Mouse (Mus musculus): ENCODE data around the gene Igf1r. TPM values are rescaled to one million over a fixed set of nuclear protein-coding genes. Genes with fewer than 3 reads are reported as not detected.

Gene Igf1r
- 10 to 100 TPM; 29.4 to 31.0 TPM for total RNA-seq (2021)

DNA sequence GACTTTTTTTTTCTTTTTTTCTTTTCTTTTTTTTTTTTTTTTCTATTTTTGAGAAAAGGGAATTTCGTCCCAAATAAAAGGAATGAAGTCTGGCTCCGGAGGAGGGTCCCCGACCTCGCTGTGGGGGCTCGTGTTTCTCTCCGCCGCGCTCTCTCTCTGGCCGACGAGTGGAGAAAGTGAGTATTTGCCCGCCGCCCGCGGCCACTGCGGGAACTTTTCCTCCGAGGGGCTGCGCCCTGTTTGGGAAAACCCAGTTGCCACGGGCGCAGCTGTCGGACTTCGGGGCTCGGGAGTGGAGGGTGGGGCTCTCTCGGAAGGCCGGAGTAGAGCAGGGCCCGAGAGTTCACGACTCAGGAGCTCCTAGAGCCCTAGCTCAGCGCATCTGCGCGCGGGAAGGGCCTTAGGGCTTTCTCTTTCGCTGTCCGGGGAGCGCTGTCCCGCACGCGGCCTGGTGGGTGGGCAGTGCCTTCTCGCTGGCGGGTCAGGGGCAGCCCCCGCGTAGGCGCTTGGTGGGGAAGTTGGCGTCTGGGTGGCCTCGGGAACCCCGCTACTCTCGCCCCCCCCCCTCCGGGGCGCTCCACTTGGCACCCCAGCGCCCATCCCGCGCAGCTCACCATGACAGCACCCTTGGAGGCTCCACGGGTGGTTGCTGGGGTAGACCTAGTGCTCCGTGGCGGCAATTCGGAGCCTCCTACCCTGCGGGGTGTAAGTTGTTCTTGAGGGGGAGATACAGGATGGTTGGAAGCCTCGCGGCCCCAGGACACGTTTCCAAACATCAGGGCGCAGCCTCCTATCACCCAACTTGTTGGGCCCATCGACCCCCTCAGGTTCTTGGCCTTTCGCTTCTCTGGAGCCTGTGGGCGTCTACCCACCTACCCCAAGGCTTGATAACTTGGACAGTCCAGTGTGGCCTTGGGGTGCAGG is at the start of gene Igf1r:
TSS of gene Igf1r (plus strand) at position 51 of the 924 bp plus-strand sequence.
- peak; percentile 64 to 76 for DNase-seq
- intact Hi-C loops (cut with DNase I), result loop anchor here (5.0 to 10.0 kb wide), 3 partner anchors 119 to 349 kb away; no protein-coding TSS in a partner anchor

DNA sequence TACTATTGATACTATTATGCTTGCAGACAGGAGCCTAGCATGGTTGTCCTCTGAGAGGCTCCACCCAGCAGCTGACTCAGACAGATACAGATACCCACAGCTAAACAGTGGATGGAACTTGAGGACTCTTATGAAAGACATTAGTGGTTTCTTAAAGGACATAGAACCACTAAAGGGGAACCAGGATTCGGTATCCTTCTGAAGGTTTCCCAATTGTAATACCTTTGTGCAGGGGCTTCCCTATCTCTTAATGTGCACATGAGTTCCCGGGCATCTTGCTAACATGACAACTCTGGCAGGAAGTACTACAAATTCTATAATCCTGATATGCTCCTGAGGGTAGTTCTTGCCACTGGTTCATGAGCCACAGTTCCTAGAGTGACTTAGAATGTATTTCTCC is 46.3 kb upstream of the Igf1r start:
- intact Hi-C loops (cut with DNase I), result no loop called here
- no peak for DNase-seq

DNA sequence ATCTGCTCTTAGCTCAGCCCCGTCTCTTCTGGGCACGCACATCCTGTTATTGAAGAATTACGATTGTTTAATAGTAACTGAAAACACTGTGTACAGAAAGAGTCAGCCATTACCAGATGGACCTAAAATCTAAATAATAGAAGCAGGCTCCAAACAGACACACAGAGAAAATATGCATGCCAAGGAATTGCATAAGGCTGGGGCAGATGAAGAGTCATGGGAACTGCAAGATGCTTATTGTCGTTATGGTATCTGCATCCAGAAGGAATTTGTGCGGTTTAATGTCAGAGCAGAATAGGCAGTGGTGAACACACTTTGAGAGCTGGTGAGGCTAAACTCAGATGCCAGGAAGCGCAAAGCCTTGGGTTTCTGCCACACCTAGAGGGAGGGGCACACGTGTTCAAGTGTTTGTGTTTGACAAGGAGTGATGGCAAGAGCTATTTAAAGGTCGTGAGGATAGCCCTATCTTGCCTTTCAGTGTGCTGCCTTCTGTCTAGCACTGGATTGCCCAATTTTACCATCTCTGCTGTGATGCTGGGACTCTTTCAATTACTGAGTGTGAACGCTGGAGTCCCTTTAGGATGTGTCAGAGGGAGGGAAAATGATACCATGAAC is 44.7 kb upstream of the Igf1r start:
- intact Hi-C loops (cut with DNase I), result no loop called here
- peak; percentile 45 to 55 for DNase-seq

DNA sequence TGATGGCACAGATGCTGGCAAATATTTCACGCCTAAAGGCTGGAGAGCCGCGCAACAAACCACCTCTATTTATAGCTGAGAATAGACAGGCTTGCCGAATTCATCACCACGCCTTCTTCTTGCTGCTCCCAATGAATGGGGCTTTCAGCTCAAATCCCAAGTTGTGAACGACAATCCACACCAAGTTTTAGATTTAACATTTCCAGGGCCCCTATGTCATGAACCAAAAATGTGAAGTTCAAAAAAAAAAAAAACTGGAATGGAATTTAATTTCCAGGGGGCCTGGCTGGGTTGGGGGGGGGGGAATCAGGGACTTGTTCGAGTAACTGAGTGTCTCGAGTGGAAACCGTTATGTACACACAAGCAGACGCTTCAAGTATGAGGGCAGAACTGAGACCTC is 42.1 kb upstream of the Igf1r start:
- intact Hi-C loops (cut with DNase I), result no loop called here
- peak; percentile 36 to 46 for DNase-seq

DNA sequence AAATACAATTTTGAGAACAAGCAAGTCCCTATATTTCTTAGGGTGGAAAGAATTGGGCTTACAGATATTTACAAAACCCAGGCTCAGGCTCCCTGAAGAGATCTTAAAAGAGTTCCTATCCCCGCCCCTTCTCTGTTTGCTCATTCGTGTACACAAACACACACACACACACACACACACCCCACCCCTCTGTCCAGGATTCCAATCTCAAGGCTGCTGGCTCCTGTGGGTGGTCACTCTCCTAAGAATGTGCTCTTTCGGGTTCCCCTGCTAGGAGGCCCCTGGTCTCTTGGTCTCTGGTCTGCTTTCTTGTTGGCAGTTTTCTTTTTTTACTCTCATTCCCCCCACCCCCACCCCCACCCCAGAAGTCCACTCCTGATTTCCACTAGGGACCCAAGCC is 41.7 kb upstream of the Igf1r start:
- intact Hi-C loops (cut with DNase I), result no loop called here

DNA sequence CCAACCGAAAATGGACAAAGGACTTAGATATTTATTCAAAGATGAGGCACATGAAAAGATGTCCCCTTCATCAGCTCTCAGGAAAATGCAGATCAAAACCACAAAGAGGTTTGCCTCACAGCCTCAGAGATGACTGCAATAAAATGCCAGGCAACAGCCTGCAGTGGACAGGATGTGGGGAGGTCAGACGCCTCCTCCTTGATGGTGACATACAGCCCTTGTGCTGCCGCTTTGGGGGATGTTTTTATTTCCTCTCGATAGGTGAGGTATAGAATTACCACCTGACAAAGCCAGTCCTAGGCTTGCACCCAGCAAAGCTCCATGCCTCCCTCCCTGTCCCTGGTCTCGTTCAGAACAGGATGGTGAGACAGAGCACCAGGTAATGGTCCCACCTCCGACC is 40.8 kb upstream of the Igf1r start:
- no peak for DNase-seq

More for the DNA sequence above, 41.7 kb upstream of the Igf1r start:
- DNase-seq, result peak; percentile 22 to 28

DNA sequence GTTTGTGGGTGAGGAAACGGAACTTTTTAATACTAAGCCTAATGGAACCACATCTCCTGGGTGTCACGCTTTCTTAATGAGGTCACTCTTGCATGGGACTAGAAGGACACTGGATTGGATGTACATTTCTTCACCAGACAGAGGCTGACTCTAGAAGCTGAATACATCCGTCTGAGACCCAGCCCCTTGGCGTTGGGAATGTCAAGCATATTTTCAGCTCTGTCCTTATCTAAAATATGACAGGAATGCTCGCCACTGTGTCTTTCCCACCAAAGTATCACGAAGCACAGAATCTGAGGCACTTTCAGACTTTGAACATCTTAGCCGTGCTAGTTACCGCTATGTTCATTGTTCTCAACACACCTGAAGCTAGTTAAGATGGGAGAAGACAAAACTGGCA is 35.7 kb upstream of the Igf1r start:
- DNase-seq, result no peak
- intact Hi-C loops (cut with DNase I), result no loop called here

More for the DNA sequence above, 40.8 kb upstream of the Igf1r start:
- intact Hi-C loops (cut with DNase I), result no loop called here

DNA sequence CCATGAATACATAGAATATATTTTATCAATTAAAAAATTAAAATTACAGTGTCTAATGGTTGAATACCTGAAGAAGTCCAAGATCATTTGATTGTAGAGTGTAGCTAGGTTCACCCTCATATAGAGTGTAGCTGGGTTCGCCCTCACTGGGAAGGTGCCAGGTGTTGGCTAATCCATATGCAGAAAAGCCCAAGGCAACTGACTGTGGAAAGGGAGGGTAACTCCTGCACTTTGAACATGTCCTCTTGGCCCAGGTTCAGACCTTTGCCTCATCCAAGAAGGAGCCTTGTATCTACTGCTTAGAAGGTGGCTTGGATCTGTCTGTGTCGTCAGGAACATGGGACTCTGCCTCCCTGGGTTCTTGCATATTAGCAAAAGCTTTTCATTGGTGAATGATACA is 34.9 kb upstream of the Igf1r start:
- no peak for DNase-seq
- intact Hi-C loops (cut with DNase I), result no loop called here

DNA sequence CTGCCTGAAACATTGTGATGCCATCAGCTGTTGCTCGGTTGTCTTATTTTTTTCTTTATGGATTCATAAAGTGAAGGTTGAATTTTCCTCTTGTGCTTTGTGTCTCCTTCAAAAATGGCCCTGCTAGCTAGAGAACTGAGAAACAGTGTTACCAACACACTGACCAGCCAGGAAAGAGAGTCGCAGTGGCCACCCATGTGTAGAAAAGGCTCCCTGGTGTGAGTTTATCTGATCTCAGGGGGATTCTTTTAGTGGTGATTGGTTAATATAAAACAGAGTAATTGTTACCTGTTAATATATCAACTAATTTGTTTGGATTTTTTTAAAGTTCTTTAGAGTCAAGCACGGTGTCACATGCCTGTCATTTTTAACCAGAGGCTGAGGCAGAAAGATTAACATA is 33.2 kb upstream of the Igf1r start:
- intact Hi-C loops (cut with DNase I), result no loop called here
- DNase-seq, result no peak

DNA sequence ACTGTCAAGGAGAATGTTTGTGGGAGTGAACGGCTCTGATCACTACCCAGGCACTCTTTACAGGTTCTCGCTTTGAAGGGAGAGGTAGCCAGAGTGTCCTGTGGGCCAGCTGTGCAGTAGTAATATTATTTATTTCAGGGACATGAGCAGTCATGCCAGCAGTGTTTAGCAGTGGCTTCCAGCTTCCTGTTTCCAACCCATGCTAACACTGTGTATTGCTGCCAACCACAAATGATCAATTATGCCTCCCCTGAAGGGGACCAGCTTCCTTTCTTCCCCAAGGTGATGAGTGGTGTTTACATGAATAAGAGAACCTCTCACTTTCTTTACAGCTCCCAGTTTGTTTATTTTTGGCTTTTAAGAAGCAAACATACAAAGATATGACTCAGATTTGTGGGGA is 28.4 kb upstream of the Igf1r start:
- intact Hi-C loops (cut with DNase I), result no loop called here
- DNase-seq, result no peak

DNA sequence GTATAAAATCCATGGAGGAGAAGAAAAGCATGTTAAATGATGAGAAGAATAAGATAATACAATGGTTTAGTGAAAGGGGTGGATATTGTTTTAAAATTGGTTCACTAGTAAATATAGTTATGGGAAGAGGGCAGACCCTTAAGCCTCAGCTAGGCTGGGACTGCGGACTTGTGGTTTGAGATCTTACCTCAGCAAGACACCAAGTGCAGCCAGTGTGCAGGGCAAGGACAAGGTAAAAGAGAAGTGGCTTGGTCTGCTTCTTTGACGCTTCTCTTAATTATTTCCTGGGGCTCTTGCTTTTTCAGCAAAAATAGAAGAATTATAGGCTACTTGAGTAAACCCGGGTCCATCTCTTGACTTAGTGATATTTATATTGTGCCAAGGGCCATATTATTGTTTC is 22.5 kb upstream of the Igf1r start:
- DNase-seq, result no peak
- intact Hi-C loops (cut with DNase I), result no loop called here

DNA sequence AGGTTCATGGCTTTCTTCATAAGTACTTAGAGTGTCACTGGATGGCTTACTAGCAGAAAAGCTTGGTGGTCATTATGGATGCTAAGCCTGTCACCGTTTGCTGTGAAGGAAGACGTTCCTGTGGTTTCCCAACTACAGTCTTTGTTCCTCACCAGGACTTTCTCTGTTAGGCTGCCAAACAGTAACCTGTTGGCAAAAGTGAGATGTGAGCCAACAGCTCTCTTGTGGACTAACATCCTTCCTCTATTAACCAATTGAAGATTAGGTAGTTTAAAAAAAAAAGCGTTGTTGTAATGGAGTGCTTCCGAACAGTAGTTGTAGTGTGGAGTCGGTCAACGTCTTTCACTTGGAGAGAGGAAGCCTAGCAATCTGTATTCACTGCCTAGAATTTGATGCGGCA is 15.8 kb upstream of the Igf1r start:
- intact Hi-C loops (cut with DNase I), result no loop called here
- DNase-seq, result no peak

DNA sequence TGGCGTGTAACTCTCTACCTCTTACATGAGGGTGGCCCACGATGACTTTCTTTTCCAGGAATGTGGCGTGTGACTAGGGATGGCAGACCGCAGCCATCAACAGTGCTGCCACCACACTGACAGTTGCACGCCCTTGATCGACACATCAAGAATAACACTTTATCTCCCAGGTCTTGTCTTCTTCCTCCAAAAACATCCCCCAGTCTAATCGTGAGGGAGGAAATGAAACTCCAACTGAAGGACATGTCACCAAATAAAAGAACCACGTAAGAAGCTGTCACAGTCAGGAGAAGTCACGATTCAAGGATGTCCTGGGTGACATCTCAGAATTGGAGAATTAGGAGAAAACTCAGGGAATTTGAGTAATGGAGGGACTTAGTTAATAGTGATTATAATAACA is 8.8 kb upstream of the Igf1r start:
- intact Hi-C loops (cut with DNase I), result no loop called here
- no peak for DNase-seq

DNA sequence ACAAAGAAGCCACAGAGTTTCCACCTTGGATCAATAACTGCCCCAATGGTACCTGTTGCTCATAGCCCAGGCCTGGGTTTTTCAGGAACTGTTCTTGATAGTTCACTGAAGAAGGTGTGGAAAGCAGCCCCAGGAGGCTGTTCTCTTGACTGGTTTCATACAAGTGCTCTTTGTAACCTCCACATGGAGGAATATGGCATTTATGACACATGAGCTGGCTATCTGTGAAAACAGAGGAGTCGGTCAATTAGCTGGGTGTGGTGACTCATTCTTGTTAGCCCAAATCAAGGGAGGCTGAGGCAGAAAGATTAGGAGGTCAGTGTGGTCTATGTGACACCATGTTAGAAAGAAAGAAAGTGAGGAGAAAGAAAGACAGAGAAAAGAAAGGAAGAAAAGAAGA is 5.7 kb upstream of the Igf1r start:
- intact Hi-C loops (cut with DNase I), result no loop called here
- DNase-seq, result no peak

DNA sequence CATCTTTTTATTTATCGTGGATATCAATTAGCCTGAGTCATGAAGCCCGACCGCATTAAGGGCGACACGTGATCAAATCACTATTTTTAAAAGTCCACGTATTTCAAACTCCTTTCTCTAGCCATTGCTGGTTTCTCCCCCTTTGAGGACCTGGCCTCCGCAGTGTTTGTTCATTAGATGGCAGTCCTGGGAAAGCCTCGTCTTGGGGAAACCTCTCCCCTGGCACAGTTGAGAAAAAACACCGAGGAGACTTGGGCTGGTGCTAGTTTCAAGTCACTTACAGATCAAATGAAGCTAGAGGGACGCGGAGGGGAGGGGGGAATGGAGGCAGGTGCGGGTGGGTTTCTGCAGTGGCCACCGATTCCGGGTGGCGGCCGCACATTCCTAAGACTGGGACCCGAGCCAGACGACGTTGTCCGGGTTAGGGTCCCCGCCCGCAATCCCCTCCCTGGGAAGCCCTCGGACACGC is 2.2 kb upstream of the Igf1r start:
- intact Hi-C loops (cut with DNase I), result loop anchor here (2.0 to 10.0 kb wide), 4 partner anchors 122 to 352 kb away; no protein-coding TSS in a partner anchor
- DNase-seq, result peak in 1 of 2 experiments; percentile 46

DNA sequence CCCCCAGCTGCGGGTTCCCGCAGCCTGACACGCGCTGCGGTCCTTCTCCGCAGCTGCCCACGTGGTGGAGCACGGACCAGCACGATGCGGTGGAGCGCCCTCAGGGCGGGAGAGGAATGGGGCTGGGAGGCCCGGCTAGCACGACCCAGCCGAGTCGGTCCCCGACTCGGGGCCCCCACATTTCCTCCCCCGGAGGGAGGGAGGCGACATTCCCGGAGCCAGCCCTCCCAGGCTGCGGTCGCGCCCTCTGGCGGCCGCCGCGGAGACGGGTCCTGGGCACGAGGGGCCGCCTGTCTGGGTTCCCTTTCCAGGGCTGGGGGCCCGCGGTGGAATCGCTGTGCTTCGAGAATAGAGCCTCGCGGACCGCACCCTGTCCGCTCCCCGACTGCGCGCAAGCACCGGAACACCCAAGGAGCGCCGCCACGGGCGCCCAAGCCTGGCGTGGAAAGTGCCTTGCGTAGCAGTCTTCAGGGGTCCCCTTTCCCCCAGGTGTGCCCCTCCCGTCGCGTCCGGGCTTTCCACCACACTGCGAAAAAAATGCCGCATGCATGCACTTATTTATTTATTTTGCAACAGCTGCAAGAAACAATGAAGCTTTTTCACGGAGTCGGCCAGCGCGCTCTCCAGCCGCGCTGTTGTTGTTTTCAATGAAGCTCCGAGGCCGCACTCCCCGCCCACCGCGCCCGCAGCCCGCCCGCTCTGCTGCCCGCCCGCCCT is 1.7 kb upstream of the Igf1r start:
- DNase-seq, result peak; percentile 88 to 89
- intact Hi-C loops (cut with DNase I), result loop anchor here (1.0 to 10.0 kb wide), 5 partner anchors 121 to 351 kb away; no protein-coding TSS in a partner anchor

DNA sequence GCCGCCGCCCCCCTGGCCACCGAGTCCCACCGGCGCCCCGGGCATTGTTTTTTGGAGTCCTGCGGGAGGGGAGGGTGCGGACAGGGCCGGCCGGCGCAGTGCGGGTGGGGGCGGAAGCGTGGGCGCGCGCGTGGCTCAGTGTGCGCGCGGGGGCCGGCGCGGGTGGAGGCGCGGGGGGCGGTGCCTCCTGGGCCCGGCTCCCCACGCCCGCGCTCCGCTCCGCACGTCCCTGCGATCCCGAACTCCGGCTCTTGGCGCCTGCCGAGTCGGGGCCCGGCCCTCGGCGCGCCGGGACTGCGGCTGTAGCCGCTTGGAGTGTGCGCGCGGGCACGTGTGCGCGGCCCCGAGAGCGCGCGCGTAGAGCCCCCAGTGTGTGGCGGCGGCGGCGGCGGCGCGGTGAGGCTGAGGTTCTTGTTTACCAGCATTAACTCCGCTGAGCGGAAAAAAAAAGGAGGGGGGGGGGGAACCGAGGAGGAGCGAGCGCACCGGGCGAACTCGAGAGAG is 1.0 kb upstream of the Igf1r start:
- DNase-seq, result peak; percentile 97 to 98
- intact Hi-C loops (cut with DNase I), result loop anchor here (1.0 to 10.0 kb wide), 5 partner anchors 121 to 351 kb away; no protein-coding TSS in a partner anchor

DNA sequence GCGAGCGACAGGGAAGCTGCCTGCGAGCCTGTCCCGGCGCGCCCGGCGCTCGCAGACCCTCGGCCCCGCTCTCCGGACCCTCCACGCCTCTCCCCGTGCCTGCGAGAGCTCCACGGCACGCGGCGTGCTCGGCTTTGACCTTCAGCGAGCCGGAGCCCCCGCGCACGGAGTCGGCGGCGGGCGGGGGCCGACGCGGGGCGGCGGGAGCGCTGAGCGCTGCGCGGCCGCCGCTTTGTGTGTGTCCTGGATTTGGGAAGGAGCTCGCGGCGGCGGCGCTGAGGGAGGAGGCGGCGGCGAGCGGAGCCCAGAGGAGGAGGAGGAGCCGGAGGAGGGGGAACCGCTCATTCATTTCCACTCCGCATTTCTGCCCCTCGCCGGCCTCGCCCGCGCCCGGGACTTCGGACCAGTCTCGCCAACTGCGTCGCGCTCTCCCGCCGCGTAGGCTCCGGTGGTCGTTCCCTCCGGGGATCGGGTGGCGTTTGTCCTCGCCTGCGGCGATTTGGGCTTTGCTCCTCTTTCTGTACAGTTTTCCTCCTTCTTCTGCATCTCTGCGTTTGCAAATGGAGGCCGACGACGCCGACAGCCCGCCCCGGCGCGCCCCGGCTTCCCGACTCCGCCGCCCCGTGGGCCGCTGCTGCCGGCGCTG is 468 bp upstream of the Igf1r start:
- peak; percentile 85 to 88 for DNase-seq
- intact Hi-C loops (cut with DNase I), result loop anchor here (5.0 to 10.0 kb wide), 3 partner anchors 120 to 350 kb away; no protein-coding TSS in a partner anchor

DNA sequence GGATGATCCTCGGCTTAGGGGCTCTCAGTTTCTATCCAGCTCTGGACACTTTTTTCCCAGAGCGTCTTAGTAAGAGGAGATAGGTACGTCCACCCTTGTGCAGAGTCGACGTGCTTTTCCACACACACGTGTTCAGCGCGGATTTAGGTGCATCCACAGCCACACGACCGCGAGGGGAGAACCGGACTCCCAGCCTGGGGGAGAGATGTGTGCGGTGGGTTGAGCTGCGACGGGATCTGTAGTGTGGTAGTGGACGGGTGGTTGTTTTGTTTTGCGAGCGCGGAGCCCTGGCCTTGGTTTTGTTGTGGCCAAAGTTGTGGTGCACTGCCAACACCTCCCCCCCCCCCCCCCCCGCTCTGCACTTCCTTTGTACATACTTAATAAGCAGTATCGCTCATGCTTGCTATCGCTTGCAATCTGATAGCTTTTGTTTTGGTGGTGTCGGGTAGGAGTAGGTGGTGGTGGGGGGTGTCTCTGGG is 1.2 kb downstream of the Igf1r start:
- intact Hi-C loops (cut with DNase I), result loop anchor here (5.0 to 10.0 kb wide), 3 partner anchors 118 to 348 kb away; no protein-coding TSS in a partner anchor
- peak in 1 of 2 experiments; percentile 56 for DNase-seq
